Mouse (Mus musculus): ENCODE data around the gene Tubd1. TPM values are rescaled to one million over a fixed set of nuclear protein-coding genes. Genes with fewer than 3 reads are reported as not detected.
A peak's percentile ranks its signal among the peaks of the same experiment; 100 is the strongest.

The Tubd1 gene
- polyA plus RNA-seq, 1 experiment = 6.1 TPM

DNA sequence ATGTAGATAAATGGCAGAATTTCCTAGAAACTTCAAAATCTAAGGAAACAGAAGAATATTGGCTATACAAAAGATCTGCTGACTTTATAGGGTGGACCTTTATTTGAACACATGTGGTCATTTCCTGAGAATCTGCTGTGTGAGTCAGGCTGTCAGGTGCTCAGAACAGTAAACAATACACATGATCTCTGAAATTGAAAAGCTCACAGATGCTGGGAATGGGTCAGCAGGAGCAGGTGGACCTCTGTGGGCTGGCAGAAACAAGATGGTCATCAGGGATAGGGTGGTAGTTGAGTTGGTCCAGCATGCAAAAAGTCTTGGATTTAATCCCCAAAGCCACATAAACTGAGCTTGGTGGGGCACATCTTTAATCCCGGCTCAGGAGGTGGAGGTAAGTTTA, 53.8 kb downstream of the Tubd1 start:
- H3K36me3 ChIP-seq (ENCODE audit: control insufficient read depth, insufficient read depth) = peaks cover 68% of the 10 kb centered on the region
- TF ChIP-seq CEBPB (IDR thresholded peaks at IDR 0.05; ENCODE audit: low read depth) (no peak), MYOD1 (IDR thresholded peaks at IDR 0.05; ENCODE audit: control insufficient read depth, insufficient read length, low read depth) (peak; percentile 32)
- H3K4me3 ChIP-seq (ENCODE audit: insufficient read depth, poor library complexity, severe bottlenecking) = no peak overlapping the region
- peaks cover 84% of the 10 kb centered on the region for H3K79me3 ChIP-seq (ENCODE audit: low read depth)
- peaks cover 98% of the 10 kb centered on the region for H3K79me2 ChIP-seq (ENCODE audit: control insufficient read depth, insufficient read depth)
- no peak overlapping the region for H3ac ChIP-seq (ENCODE audit: control insufficient read depth, insufficient read length, low read depth)
- no peaks in the 10 kb centered on the region for H3K27me3 ChIP-seq (ENCODE audit: control insufficient read depth, insufficient read depth, insufficient read length)

DNA sequence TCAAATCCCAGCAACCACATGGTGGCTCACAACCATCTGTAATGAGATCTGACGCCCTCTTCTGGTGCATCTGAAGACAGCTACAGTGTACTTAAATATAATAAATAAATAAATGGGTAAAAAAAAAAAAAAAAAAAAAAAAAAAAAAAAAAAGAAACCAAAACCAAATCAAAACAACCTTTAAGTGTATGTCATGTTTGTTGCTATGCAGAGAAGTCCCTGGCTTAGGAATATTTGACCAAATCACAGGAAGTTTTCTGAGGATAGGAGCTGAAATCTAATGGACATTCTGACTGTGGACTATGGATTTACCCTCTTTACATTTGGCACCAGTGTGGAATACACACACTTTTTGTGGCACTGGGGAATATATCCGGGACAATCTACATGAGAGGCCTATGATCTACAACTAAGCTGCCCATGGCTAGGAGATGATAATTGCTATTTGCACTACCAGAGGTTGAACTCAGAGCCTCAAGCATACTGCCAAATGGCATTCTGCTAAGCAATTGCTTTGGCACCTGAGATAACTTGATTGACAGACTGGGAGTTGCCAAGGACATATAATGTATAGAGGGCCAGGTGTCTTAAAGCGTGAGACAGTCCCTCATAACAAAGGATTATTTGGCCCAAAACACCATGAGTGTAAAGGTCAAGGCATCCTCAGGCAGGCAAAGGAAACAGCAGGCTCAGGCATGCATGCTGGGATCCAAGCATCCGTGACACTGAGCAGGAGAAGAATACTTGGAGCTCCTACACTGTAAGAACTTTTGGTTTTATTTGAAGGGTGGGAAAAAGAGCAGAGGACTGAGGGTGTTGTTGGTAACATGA, 54.8 kb downstream of the Tubd1 start:
- H3K27me3 ChIP-seq (ENCODE audit: control insufficient read depth, insufficient read depth, insufficient read length) = no peaks in the 10 kb centered on the region
- H3ac ChIP-seq (ENCODE audit: control insufficient read depth, insufficient read length, low read depth) = no peak overlapping the region
- H3K79me2 ChIP-seq (ENCODE audit: control insufficient read depth, insufficient read depth) = peaks cover 96% of the 10 kb centered on the region
- no peak overlapping the region for H3K4me3 ChIP-seq (ENCODE audit: insufficient read depth, poor library complexity, severe bottlenecking)
- H3K79me3 ChIP-seq (ENCODE audit: low read depth) = peaks cover 73% of the 10 kb centered on the region
- H3K36me3 ChIP-seq (ENCODE audit: control insufficient read depth, insufficient read depth) = peaks cover 58% of the 10 kb centered on the region
- TF ChIP-seq CEBPB (IDR thresholded peaks at IDR 0.05; ENCODE audit: low read depth) = no peak
- TF ChIP-seq CTCF (IDR thresholded peaks at IDR 0.05; ENCODE audit: control insufficient read depth, insufficient read depth, insufficient read length) = no peak
- TF ChIP-seq MAX (IDR thresholded peaks at IDR 0.05) = no peak
- TF ChIP-seq USF1 (IDR thresholded peaks at IDR 0.05; ENCODE audit: low read depth) = no peak
- no peak for TF ChIP-seq MYOG (IDR thresholded peaks at IDR 0.05; ENCODE audit: control insufficient read depth, extremely low read depth, insufficient read length)
- TF ChIP-seq FOSL1 (IDR thresholded peaks at IDR 0.05; ENCODE audit: insufficient read depth, low read length, poor library complexity, severe bottlenecking) = no peak
- no peak for TF ChIP-seq MYOD1 (IDR thresholded peaks at IDR 0.05; ENCODE audit: control insufficient read depth, insufficient read length, low read depth)

DNA sequence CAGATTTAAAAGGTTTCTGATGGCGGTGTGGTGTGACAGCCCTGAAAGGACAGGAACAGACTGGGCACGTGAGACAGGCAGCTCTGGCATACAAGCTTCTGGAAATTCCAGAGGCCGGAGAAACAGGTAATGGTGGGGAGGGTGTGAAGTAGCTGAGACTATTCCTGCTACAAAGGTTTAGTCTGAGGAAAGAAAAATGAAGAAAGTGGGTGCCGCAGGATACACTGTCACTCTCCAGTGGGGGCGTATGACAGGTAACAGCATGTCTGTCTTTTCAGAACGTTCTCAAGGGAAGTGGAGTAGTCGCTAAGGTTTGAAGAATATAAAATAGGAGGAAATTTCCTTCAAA, 55.4 kb downstream of the Tubd1 start:
- Histone ChIP-seq H3K27me3 (ENCODE audit: control insufficient read depth, insufficient read depth, insufficient read length) (no peaks in the 10 kb centered on the region), H3K4me3 (ENCODE audit: insufficient read depth, poor library complexity, severe bottlenecking) (peak overlapping the region; percentile 36), H3ac (ENCODE audit: control insufficient read depth, insufficient read length, low read depth) (peak overlapping the region; percentile 30), H3K79me3 (ENCODE audit: low read depth) (peaks cover 68% of the 10 kb centered on the region), H3K36me3 (ENCODE audit: control insufficient read depth, insufficient read depth) (peaks cover 54% of the 10 kb centered on the region), H3K79me2 (ENCODE audit: control insufficient read depth, insufficient read depth) (peaks cover 90% of the 10 kb centered on the region)
- TF ChIP-seq CTCF (IDR thresholded peaks at IDR 0.05; ENCODE audit: control insufficient read depth, insufficient read depth, insufficient read length) (no peak), FOSL1 (IDR thresholded peaks at IDR 0.05; ENCODE audit: insufficient read depth, low read length, poor library complexity, severe bottlenecking) (no peak), CEBPB (IDR thresholded peaks at IDR 0.05; ENCODE audit: low read depth) (no peak), MAX (IDR thresholded peaks at IDR 0.05) (no peak), MYOD1 (IDR thresholded peaks at IDR 0.05; ENCODE audit: control insufficient read depth, insufficient read length, low read depth) (no peak), USF1 (IDR thresholded peaks at IDR 0.05; ENCODE audit: low read depth) (no peak), MYOG (IDR thresholded peaks at IDR 0.05; ENCODE audit: control insufficient read depth, extremely low read depth, insufficient read length) (no peak)

DNA sequence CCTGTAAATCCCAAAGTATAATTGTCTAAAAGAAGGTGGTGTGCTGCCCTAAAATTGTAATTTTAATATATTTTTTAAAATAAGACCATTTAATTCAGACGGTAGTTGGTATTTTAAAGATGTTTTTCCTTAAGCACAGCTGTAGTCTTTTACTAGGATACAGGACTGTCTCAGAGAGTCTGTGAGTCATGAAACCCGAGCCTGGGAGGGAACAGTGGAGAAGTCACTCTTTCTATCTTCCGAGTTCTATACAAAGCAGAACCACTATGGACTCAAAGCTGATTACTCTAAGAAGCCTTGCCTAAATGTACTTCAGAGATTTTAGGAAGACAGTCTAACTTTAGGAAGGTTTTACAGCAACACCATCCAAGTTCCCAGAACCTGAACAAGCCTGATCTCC, 57.3 kb downstream of the Tubd1 start:
- peaks cover 52% of the 10 kb centered on the region for H3K79me3 ChIP-seq (ENCODE audit: low read depth)
- peaks cover 83% of the 10 kb centered on the region for H3K79me2 ChIP-seq (ENCODE audit: control insufficient read depth, insufficient read depth)
- H3K27me3 ChIP-seq (ENCODE audit: control insufficient read depth, insufficient read depth, insufficient read length) = no peaks in the 10 kb centered on the region
- peak overlapping the region; percentile 36 for H3K4me3 ChIP-seq (ENCODE audit: insufficient read depth, poor library complexity, severe bottlenecking)
- H3K36me3 ChIP-seq (ENCODE audit: control insufficient read depth, insufficient read depth) = peaks cover 58% of the 10 kb centered on the region
- TF ChIP-seq USF1 (IDR thresholded peaks at IDR 0.05; ENCODE audit: low read depth) = no peak
- TF ChIP-seq MYOD1 (IDR thresholded peaks at IDR 0.05; ENCODE audit: control insufficient read depth, insufficient read length, low read depth) = no peak
- no peak for TF ChIP-seq FOSL1 (IDR thresholded peaks at IDR 0.05; ENCODE audit: insufficient read depth, low read length, poor library complexity, severe bottlenecking)
- no peak for TF ChIP-seq MAX (IDR thresholded peaks at IDR 0.05)
- TF ChIP-seq CTCF (IDR thresholded peaks at IDR 0.05; ENCODE audit: control insufficient read depth, insufficient read depth, insufficient read length) = no peak
- H3ac ChIP-seq (ENCODE audit: control insufficient read depth, insufficient read length, low read depth) = peak overlapping the region; percentile 24

DNA sequence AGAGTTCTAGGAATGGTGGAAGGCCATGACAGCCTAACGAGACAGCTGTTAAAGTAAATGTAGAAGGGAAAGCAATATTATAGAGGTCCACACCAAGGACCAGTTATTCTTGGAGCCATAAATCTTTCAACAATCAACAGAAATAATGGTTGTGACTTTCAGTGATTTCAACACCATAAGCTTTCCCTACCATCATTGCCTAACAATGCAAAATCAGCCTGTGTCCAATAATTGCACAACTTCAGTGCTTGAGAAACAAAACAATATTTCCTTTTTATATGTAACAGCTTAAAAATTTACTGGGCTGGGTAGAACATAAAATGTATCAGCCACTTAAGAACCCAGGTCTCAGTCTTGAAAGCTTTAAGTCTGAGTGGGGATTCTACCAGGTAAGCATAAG, 58.9 kb downstream of the Tubd1 start:
- Histone ChIP-seq H3K36me3 (ENCODE audit: control insufficient read depth, insufficient read depth) (peaks cover 42% of the 10 kb centered on the region), H3K4me3 (ENCODE audit: insufficient read depth, poor library complexity, severe bottlenecking) (no peak overlapping the region), H3ac (ENCODE audit: control insufficient read depth, insufficient read length, low read depth) (no peak overlapping the region), H3K79me3 (ENCODE audit: low read depth) (peaks cover 36% of the 10 kb centered on the region), H3K27me3 (ENCODE audit: control insufficient read depth, insufficient read depth, insufficient read length) (no peaks in the 10 kb centered on the region), H3K79me2 (ENCODE audit: control insufficient read depth, insufficient read depth) (peaks cover 71% of the 10 kb centered on the region)
- TF ChIP-seq CTCF (IDR thresholded peaks at IDR 0.05; ENCODE audit: control insufficient read depth, insufficient read depth, insufficient read length) = no peak
- TF ChIP-seq CEBPB (IDR thresholded peaks at IDR 0.05; ENCODE audit: low read depth) = peak; percentile 97

DNA sequence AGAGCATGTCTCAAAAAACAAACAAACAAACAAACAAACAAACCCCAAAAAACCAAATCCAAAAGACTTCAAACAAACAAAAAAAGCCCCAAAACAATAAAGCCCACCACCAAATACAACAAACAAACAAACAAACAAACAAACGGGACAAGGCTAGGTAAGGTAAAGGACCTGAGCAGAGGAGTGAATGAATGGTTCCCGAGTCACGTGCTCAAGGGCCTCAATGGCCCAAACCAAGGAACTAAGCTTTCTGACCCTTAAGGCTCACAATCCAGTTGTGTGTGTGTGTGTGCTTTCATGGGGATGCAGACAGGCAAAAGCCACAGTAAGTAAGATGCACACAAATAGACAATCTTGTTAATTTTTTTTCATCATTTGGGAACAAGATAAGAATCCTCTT, 59.5 kb downstream of the Tubd1 start:
- H3K27me3 ChIP-seq (ENCODE audit: control insufficient read depth, insufficient read depth, insufficient read length) = no peaks in the 10 kb centered on the region
- H3K79me3 ChIP-seq (ENCODE audit: low read depth) = peaks cover 32% of the 10 kb centered on the region
- no peak overlapping the region for H3ac ChIP-seq (ENCODE audit: control insufficient read depth, insufficient read length, low read depth)
- peaks cover 65% of the 10 kb centered on the region for H3K79me2 ChIP-seq (ENCODE audit: control insufficient read depth, insufficient read depth)
- TF ChIP-seq MYOG (IDR thresholded peaks at IDR 0.05; ENCODE audit: control insufficient read depth, extremely low read depth, insufficient read length) (no peak), USF1 (IDR thresholded peaks at IDR 0.05; ENCODE audit: low read depth) (peak; percentile 73), MYOD1 (IDR thresholded peaks at IDR 0.05; ENCODE audit: control insufficient read depth, insufficient read length, low read depth) (no peak), FOSL1 (IDR thresholded peaks at IDR 0.05; ENCODE audit: insufficient read depth, low read length, poor library complexity, severe bottlenecking) (no peak)
- H3K36me3 ChIP-seq (ENCODE audit: control insufficient read depth, insufficient read depth) = peaks cover 37% of the 10 kb centered on the region
- no peak overlapping the region for H3K4me3 ChIP-seq (ENCODE audit: insufficient read depth, poor library complexity, severe bottlenecking)
